Mouse (Mus musculus) embryonic stem cell, embryonic (primary cell): Measurements from ENCODE around the gene Agbl1.

Source experiments
- CTCF ChIA-PET, 4 experiments: fragments of 300-600 bp in 2 of 4; fragments of 350-600 bp in 2 of 4; sonication (Branson Sonifier 250); formaldehyde crosslinking; loops; one replicate each; lab custom pipeline; 2022; ENCODE audit warnings: inconsistent platforms in 2 of 4; lab: Charles Lee
- POLR2A ChIA-PET, 4 experiments: fragments of 300-600 bp in 2 of 4; fragments of 350-600 bp in 2 of 4; sonication (Branson Sonifier 250); formaldehyde crosslinking; loops; one replicate each; lab custom pipeline; 2022; ENCODE audit warnings: antibody characterized with exemption in 4 of 4, inconsistent platforms in 1 of 4; lab: Charles Lee

Gene Agbl1

DNA sequence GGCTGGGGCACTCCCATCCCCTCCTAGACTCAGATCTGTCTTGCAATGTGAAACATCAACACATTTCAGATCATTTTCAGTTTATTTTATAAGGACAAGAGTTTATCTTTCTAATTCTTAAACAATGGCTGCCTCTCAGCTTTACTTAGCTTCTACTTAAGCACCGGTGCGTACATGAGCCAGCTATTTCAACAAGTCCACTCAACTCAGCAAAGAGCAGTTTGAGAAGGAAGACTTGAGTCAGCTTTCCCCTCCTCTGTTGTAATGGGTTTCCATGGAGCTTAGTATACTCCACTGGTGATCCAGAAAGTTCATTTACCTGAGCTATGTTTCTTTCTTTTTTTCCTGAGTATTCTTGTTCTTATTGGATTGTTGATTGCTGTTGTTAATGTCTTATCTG lies 905.2 kb downstream of the Agbl1 start:
- CTCF ChIA-PET: no interaction called here
- POLR2A ChIA-PET: no interaction called here

DNA sequence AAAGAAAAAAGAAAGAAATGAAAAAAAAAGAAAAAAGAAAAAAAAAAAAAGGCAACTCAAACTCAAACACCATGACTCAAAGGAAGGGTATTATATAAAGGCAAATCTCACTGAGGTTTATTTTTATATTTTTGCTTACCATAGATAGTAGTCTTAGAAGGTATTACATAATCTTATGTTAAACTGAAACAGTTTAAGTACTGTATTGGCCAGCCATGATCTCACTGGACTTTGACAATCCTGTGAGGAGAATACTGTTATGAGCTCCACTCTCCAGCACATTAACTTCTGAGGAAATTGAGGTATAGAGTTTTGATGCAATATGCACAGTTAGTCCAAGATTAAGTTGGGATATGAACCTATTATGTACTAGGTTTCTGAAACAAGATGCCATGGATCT lies 909.0 kb downstream of the Agbl1 start:
- ChIA-PET CTCF (no interaction called here), POLR2A (interaction anchor here in 1 of 4 experiments (0.7 kb wide), 1 partner anchor 330 kb away, joined by 3 read pairs; no protein-coding TSS in a partner anchor)

DNA sequence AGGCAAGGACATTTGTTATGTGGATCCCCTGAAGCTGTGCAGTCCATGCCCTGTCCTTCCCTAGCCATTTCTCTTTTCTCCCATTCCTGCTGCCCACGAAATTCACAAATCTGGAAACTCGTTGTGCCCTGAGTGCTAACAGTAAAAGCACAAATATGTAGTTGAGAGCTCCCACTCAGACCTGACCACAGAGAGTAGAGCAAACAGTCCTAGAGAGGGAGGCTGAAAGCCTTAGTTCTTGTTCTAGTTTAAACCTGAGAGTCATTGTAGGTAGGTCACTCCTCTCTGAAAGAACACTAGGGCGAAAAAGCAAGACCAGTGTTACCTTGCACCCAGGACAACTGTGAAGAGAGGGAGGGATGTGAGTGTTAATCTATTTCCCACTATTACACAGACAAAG lies 917.8 kb downstream of the Agbl1 start:
- ChIA-PET CTCF (no interaction called here), POLR2A (no interaction called here)

DNA sequence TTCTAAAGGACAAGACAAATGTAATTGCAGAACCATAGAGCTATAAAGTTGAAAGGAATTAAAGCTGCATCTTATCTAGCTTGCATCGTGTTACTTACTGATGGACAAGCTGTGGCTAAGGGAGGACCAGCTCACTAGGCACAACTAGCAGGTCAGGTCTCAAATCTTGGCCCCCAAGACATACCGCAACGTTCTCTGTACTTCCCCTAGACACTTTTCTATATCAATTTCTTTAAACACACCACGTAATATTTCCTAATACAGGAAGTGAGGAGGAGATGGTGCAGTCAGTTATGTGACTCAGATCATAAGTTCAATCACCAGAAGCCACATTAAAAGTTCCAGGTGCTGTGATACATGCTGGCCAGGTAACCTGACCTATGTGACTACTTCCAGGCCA lies 919.1 kb downstream of the Agbl1 start:
- POLR2A ChIA-PET: no interaction called here
- CTCF ChIA-PET: no interaction called here

DNA sequence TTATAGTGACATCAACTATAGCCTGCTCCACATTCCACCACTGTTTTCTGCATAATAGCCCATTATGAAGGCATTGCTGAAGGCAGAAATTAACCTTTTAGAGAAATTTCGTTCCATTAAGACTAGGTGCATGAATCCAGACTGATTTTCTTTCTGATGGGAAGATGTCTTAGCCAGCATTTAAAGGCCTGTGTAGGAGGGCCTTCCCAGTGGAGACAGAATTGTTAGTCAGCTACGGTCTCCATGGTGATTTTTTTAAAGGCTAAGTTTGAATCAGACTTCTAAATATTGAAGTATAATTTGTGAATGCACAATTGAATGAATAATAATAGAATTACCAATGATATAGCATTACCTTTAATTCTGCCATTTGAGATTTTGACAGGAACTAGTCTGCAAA lies 920.2 kb downstream of the Agbl1 start:
- ChIA-PET CTCF (no interaction called here), POLR2A (no interaction called here)

DNA sequence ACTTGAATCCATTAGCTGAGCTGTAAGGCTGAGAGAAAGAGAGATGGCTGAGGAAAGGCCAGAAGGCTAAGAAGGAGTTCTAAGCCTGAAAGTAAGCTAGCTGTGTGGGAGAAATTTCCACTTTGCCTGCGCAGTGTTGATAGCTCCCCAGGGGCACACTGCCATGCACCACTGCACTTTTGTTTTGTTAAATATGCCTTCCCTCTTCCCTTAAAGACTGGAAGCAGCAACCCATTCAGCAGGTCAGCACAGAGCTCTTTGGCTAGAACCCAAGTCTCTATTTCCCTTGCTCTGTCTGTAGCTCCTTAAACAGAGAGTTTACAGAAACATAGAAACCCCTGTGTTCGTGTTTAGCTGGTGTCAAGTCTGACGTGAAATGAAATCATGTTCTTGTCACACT lies 922.7 kb downstream of the Agbl1 start:
- ChIA-PET POLR2A (no interaction called here), CTCF (interaction anchor here in 1 of 4 experiments (0.6 kb wide), 1 partner anchor 331 kb away, joined by 11 read pairs; no protein-coding TSS in a partner anchor)

DNA sequence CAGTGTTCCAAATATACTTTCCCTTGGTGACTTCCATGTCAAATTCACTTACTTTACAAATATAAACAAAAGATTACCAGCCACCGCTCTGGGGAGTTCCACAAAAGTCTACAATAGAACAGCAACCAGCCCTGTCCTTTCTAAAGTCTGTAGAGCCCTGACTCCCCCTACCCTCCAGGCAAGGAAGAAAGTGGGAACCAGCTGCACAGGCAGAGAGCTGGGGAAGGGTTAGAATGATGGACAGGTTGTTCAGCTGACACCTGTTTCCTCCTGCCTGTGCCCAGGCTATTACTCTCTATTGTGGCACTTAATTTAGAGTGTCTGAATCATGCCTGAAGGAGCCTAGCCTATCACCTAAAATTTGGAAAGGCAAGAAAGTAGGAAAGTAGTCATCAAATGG lies 923.2 kb downstream of the Agbl1 start:
- POLR2A ChIA-PET: no interaction called here
- CTCF ChIA-PET: no interaction called here

DNA sequence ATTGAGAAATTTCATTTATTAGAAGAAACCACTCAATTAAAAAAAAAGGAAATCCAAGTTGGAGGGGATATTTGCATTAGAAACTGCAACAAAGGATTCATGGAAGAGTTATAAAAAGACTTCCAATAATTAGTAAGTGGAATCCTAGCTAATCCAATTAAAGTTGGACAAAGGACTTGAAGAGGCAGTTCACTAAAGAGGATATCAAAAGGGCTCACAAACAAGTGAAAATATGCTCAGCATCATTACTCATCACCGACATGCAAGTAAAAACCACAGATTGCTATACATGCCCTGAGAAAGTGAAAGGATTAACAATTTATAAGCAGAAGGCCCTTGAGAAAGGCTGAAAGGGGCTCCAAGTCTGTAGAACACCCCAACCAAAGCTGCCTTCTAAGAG lies 935.2 kb downstream of the Agbl1 start:
- ChIA-PET CTCF (no interaction called here), POLR2A (no interaction called here)
